Mouse (Mus musculus): ENCODE measurements around the gene Arhgap6. TPM values are rescaled to one million over a fixed set of nuclear protein-coding genes. Genes with fewer than 3 reads are reported as not detected.

Arhgap6 gene
- total RNA-seq, 1 experiment from 2014 or later = 25.1 TPM

DNA sequence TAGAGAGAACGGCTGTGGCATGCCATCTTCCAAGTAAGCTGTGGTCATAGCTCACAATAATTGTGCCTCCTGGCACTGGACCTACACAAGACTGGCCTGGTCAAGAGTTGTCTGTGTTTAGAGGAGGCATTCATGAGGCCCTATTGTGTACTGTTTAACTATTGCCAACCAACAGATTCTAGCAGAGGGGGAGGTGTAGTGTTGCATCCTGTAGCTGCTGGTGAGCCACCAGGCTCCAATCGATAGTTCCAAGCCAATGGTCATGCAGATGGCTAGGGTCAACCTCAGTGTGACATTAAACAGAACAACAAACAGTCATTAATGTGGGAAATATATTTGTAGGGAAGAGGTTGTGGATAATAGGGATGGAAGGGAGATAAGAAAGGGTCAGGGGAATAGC, 280.1 kb downstream of the Arhgap6 start:
- no peak for ATAC-seq (replicated peaks in 1 of 2; ENCODE audit: insufficient read depth in 1 of 2, low FRiP score in 2 of 2, low TSS enrichment in 1 of 2, low read depth in 1 of 2, poor library complexity in 2 of 2, severe bottlenecking in 2 of 2)

DNA sequence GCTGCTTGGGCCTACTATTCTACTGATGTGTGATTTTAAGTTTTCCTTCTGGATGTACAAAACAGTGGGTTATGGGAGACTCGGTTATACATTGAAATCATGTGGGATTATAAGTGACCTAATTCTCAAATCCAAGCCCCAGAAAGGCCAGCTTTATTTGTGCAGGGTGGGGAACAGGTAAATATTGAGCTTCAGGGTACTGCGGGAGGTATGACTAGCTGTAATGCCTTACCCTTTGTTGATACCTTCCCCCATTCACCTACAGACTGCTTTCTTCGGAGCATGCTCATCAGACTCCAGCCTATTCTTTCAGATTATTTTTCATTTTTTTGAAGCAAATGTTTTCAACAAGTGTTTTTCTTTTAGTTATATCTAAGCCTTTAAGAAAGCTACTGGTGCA, 286.7 kb downstream of the Arhgap6 start:
- ATAC-seq (replicated peaks in 1 of 2; ENCODE audit: insufficient read depth in 1 of 2, low FRiP score in 2 of 2, low TSS enrichment in 1 of 2, low read depth in 1 of 2, poor library complexity in 2 of 2, severe bottlenecking in 2 of 2) = no peak

DNA sequence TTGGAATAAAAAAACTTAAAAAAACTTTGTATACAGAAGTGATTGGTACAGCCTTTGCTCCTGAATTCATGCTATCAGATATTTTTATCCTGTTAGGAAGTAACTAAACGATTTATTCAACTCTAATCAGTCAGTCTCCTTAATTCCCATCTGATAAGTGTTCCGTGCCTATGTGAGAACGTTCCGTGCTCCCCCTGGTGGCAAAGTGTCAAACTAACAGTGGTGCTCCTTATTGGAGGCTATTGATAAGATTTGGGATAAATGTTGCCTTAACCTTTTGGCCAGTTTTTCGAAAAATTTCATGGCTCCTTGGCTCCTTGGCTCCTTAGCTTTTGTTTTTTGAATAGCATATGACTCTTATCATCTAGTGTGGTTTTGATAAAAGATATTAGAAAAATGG, 291.0 kb downstream of the Arhgap6 start:
- peak; percentile 48 to 67; a peak in 3 of 4 replicates for ATAC-seq (replicated peaks in 1 of 2; ENCODE audit: insufficient read depth in 1 of 2, low FRiP score in 2 of 2, low TSS enrichment in 1 of 2, low read depth in 1 of 2, poor library complexity in 2 of 2, severe bottlenecking in 2 of 2)

- ATAC-seq (replicated peaks in 1 of 2; ENCODE audit: insufficient read depth in 1 of 2, low FRiP score in 2 of 2, low TSS enrichment in 1 of 2, low read depth in 1 of 2, poor library complexity in 2 of 2, severe bottlenecking in 2 of 2) = no peak
Measured at GRCm38 (mm10) chrX:169089221-169089620, 294.3 kb downstream of the Arhgap6 start.

DNA sequence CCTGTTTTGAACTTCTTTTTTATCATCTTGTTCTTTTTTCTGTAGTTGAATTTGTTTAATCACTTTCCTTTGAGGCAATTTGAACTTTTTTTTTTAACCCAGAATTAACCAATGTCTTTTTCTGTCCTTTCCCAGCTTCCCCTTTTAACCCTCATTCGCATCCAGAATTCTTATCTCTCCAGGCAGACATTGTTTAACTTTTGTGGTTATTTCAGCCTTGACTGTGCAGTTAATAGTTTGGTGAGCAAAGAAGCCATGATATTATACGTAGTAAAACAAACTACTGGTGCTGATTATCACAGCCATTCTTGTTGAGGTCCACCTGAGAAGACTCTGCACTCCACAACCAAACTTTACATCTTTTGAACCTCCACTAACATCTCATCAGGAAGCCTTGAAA, 299.7 kb downstream of the Arhgap6 start:
- peak; percentile 87 to 91 for ATAC-seq (replicated peaks in 1 of 2; ENCODE audit: insufficient read depth in 1 of 2, low FRiP score in 2 of 2, low TSS enrichment in 1 of 2, low read depth in 1 of 2, poor library complexity in 2 of 2, severe bottlenecking in 2 of 2)

DNA sequence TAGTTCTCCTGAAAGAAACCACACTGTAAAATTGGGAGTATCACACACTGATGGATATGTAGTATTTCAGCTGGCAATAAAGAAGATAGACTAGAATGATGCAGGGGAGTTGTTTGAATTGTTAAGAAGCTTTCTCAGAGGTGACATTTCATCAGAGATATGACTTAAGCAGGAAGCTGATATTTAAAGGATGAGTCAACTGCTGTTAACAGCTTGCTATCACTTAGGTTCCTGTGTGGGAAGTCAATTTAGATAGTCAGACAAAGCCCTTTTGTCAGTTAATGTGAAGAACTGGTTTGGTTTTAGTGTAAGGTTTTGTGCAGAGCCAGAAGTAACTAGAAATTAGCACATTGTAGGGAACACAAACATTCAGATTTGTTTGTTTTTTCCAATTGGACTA, 300.7 kb downstream of the Arhgap6 start:
- ATAC-seq (replicated peaks in 1 of 2; ENCODE audit: insufficient read depth in 1 of 2, low FRiP score in 2 of 2, low TSS enrichment in 1 of 2, low read depth in 1 of 2, poor library complexity in 2 of 2, severe bottlenecking in 2 of 2) = no peak

GRCm38 (mm10) chrX:169102665-169103064, 307.8 kb downstream of the Arhgap6 start:
- ATAC-seq (replicated peaks in 1 of 2; ENCODE audit: insufficient read depth in 1 of 2, low FRiP score in 2 of 2, low TSS enrichment in 1 of 2, low read depth in 1 of 2, poor library complexity in 2 of 2, severe bottlenecking in 2 of 2) = no peak

- peak; percentile 85 to 93 for ATAC-seq (replicated peaks in 1 of 2; ENCODE audit: insufficient read depth in 1 of 2, low FRiP score in 2 of 2, low TSS enrichment in 1 of 2, low read depth in 1 of 2, poor library complexity in 2 of 2, severe bottlenecking in 2 of 2)
Measured at GRCm38 (mm10) chrX:169106048-169106622, 311.2 kb downstream of the Arhgap6 start.

- ATAC-seq (replicated peaks in 1 of 2; ENCODE audit: insufficient read depth in 1 of 2, low FRiP score in 2 of 2, low TSS enrichment in 1 of 2, low read depth in 1 of 2, poor library complexity in 2 of 2, severe bottlenecking in 2 of 2) = peak; percentile 54 to 63
Measured at GRCm38 (mm10) chrX:169107372-169107771, 312.5 kb downstream of the Arhgap6 start.

GRCm38 (mm10) chrX:169110031-169110430, 315.1 kb downstream of the Arhgap6 start:
- no peak for ATAC-seq (replicated peaks in 1 of 2; ENCODE audit: insufficient read depth in 1 of 2, low FRiP score in 2 of 2, low TSS enrichment in 1 of 2, low read depth in 1 of 2, poor library complexity in 2 of 2, severe bottlenecking in 2 of 2)

DNA sequence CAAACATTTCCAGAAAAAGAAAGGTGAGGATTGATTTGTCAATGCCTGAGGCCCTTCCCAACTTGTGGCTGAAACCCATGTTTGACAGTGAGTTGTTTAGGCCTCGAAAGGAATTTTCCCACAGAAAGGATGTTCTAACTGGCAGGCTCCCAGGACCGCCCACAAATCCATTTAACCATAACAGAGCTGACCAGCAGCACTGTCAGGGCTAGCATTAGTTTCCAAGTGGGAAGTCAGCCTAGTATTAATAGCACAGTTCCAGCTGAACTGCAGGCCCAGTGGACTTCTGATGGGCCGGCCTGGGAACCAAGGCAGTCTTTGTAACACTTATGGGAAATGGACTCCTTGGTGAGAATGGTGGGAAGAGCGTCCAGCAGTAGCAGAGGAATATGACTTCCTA, 317.8 kb downstream of the Arhgap6 start:
- no peak for ATAC-seq (replicated peaks in 1 of 2; ENCODE audit: insufficient read depth in 1 of 2, low FRiP score in 2 of 2, low TSS enrichment in 1 of 2, low read depth in 1 of 2, poor library complexity in 2 of 2, severe bottlenecking in 2 of 2)

DNA sequence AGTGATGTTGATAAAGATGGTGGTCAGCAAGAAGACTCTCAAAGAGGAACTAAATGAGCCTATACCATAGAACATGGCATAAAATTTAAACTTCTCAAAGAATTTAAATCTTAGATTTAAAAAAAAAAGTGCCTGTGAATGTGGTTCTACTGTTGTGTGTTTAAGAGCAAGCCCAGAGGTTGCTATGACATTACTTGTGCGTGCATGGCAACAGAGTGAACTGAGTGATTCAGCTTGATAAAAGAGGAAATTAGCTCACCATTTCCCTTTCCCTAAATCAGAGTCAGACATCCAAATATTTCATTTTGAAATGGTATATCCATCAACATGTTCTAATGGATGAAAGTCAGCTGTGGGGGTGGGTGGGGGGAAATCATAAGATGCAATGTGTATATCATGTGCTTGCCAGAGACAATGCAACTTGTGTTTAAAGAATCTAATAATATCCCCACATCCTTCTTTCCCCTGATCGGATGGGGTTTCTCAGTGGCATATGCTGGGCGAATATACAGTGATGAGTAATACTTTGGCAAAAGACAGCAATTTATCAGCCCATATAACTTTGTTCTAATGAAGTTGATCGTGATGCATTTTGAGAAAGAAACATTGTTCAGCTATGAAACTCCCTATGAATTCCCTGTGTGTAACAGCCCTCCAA, 328.3 kb downstream of the Arhgap6 start:
- peak; percentile 89 to 90 for ATAC-seq (replicated peaks in 1 of 2; ENCODE audit: insufficient read depth in 1 of 2, low FRiP score in 2 of 2, low TSS enrichment in 1 of 2, low read depth in 1 of 2, poor library complexity in 2 of 2, severe bottlenecking in 2 of 2)

DNA sequence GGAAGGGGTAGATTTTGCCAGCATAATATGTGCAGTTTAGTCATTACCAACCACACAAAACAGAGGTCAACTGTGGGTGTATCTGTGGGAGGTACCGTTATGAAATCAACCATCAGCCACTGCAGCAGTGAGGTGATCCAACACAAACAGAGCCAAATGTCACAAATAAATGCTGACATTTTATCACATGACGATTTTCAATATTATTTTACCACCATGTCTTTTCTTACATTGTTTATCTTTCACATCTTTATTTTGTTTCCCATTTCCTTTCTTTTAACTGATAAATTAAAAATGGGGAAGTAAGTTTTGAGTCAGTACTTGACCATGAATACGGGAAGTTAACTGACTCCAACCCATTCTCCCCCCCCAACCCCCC, 328.9 kb downstream of the Arhgap6 start:
- ATAC-seq (replicated peaks in 1 of 2; ENCODE audit: insufficient read depth in 1 of 2, low FRiP score in 2 of 2, low TSS enrichment in 1 of 2, low read depth in 1 of 2, poor library complexity in 2 of 2, severe bottlenecking in 2 of 2) = peak; percentile 54 to 76

- ATAC-seq (replicated peaks in 1 of 2; ENCODE audit: insufficient read depth in 1 of 2, low FRiP score in 2 of 2, low TSS enrichment in 1 of 2, low read depth in 1 of 2, poor library complexity in 2 of 2, severe bottlenecking in 2 of 2) = no peak
Measured at GRCm38 (mm10) chrX:169139758-169140157, 344.9 kb downstream of the Arhgap6 start.

- no peak for ATAC-seq (replicated peaks in 1 of 2; ENCODE audit: insufficient read depth in 1 of 2, low FRiP score in 2 of 2, low TSS enrichment in 1 of 2, low read depth in 1 of 2, poor library complexity in 2 of 2, severe bottlenecking in 2 of 2)
Measured at GRCm38 (mm10) chrX:169140467-169140866, 345.6 kb downstream of the Arhgap6 start.

- no peak for ATAC-seq (replicated peaks in 1 of 2; ENCODE audit: insufficient read depth in 1 of 2, low FRiP score in 2 of 2, low TSS enrichment in 1 of 2, low read depth in 1 of 2, poor library complexity in 2 of 2, severe bottlenecking in 2 of 2)
Measured at GRCm38 (mm10) chrX:169153805-169154204, 358.9 kb downstream of the Arhgap6 start.

GRCm38 (mm10) chrX:169158385-169158784, 363.5 kb downstream of the Arhgap6 start:
- no peak; a peak in 1 of 4 replicates for ATAC-seq (replicated peaks in 1 of 2; ENCODE audit: insufficient read depth in 1 of 2, low FRiP score in 2 of 2, low TSS enrichment in 1 of 2, low read depth in 1 of 2, poor library complexity in 2 of 2, severe bottlenecking in 2 of 2)

- no peak; a peak in 1 of 4 replicates for ATAC-seq (replicated peaks in 1 of 2; ENCODE audit: insufficient read depth in 1 of 2, low FRiP score in 2 of 2, low TSS enrichment in 1 of 2, low read depth in 1 of 2, poor library complexity in 2 of 2, severe bottlenecking in 2 of 2)
Measured at GRCm38 (mm10) chrX:169170981-169171380, 376.1 kb downstream of the Arhgap6 start.

DNA sequence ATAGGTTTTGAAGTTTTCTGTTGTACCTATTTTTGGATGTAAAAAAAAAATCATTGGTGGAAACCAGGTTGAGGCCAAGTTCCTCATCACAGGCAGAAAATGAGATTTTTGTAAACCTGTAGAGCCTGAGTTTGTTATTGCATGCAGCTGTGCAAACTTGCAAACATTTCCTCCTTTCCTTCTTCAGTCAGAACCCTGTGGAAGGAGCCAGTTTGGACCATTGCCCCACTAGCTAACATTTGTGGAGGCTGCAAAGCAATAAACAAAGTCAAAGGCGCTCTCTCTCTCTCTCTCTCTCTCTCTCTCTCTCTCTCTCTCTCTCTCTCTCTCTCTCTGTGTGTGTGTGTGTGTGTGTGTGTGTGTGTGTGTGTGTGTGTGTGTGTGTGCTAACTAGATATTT, 378.9 kb downstream of the Arhgap6 start:
- ATAC-seq (replicated peaks in 1 of 2; ENCODE audit: insufficient read depth in 1 of 2, low FRiP score in 2 of 2, low TSS enrichment in 1 of 2, low read depth in 1 of 2, poor library complexity in 2 of 2, severe bottlenecking in 2 of 2) = no peak

All from hematopoietic stem cell, adult 5-6 weeks (primary cell).